Mouse (Mus musculus): Measurements from ENCODE around the gene Mreg. TPM values are rescaled to one million over a fixed set of nuclear protein-coding genes. Genes with fewer than 3 reads are reported as not detected.

Gene Mreg
- total and polyA plus RNA-seq, 3 experiments = not detected

GRCm38 (mm10) chr1:72255854-72256175 lies 43.7 kb upstream of the Mreg start:
- Histone ChIP-seq H3K4me3 (ENCODE audit: control insufficient read depth in 1 of 2, insufficient read depth in 1 of 2, low read depth in 2 of 2, low read length in 2 of 2) (no peak overlapping the region), H3K27ac (ENCODE audit: control insufficient read depth, low read depth, low read length) (peak overlapping the region; percentile 13), H3K79me2 (ENCODE audit: control insufficient read depth, insufficient read depth, low read length, poor library complexity) (peaks cover 3% of the 10 kb centered on the region; the same call in 1 of the 2 replicates), H3K4me1 (ENCODE audit: control insufficient read depth in 1 of 2, insufficient read depth in 2 of 2, low read length in 2 of 2) (0 out of 4 replicates have a peak, but pooled peaks cover 0 to 10% of the 10 kb centered on the region in 2 experiments), H3K27me3 (ENCODE audit: control insufficient read depth in 1 of 2, insufficient read depth in 2 of 2, low read length in 2 of 2) (no peaks in the 10 kb centered on the region), H3K36me3 (ENCODE audit: control insufficient read depth in 1 of 2, insufficient read depth in 2 of 2, low read length in 2 of 2) (peaks cover 0 to 3% of the 10 kb centered on the region in 2 experiments; a peak in 2 of 4 replicates), H3K9me3 (replicated peaks; ENCODE audit: insufficient read depth, low read length) (no peaks in the 10 kb centered on the region), H3K9ac (ENCODE audit: control insufficient read depth, low read depth, low read length, poor library complexity, severe bottlenecking) (no peak overlapping the region)
- TF ChIP-seq TBP (IDR thresholded peaks at IDR 0.05; ENCODE audit: low read depth, low read length) = peak; percentile 60; the same call in 1 of the 2 replicates
- no peak for TF ChIP-seq ZKSCAN1 (IDR thresholded peaks at IDR 0.05; ENCODE audit: low read depth, low read length)
- no peak for TF ChIP-seq JUND (IDR thresholded peaks at IDR 0.05; ENCODE audit: low read depth, low read length)
- no peak for TF ChIP-seq TCF12 (IDR thresholded peaks at IDR 0.05; ENCODE audit: low read depth, low read length)
- no peak for TF ChIP-seq MAZ (IDR thresholded peaks at IDR 0.05; ENCODE audit: low read depth, low read length)
- no peak for TF ChIP-seq NRF1 (IDR thresholded peaks at IDR 0.05; ENCODE audit: insufficient read depth, low read depth, low read length, poor library complexity, severe bottlenecking)
- TF ChIP-seq MYC (IDR thresholded peaks at IDR 0.05; ENCODE audit: low read depth, low read length) = peak; percentile 49; the same call in 1 of the 2 replicates
- TF ChIP-seq NELFE (IDR thresholded peaks at IDR 0.05; ENCODE audit: low read depth, low read length) = no peak
- no peak for TF ChIP-seq ZMIZ1 (IDR thresholded peaks at IDR 0.05; ENCODE audit: low read depth, low read length)
- TF ChIP-seq HCFC1 (IDR thresholded peaks at IDR 0.05; ENCODE audit: low read depth, low read length) = no peak
- 0 out of 2 replicates have a peak, but pooled peaks have one; percentile 33 for TF ChIP-seq MAX (IDR thresholded peaks at IDR 0.05; ENCODE audit: low read length)
- TF ChIP-seq ZNF384 (IDR thresholded peaks at IDR 0.05; ENCODE audit: low read depth, low read length) = no peak
- TF ChIP-seq POLR2A (IDR thresholded peaks at IDR 0.05; ENCODE audit: control insufficient read depth in 1 of 2, insufficient read depth in 1 of 2, low read depth in 1 of 2, low read length in 2 of 2, poor library complexity in 1 of 2) = no peak
- no peak for TF ChIP-seq USF2 (IDR thresholded peaks at IDR 0.05; ENCODE audit: borderline replicate concordance in 1 of 2, insufficient read depth in 1 of 2, low read depth in 1 of 2, low read length in 2 of 2)
- no peak for TF ChIP-seq E2F4 (IDR thresholded peaks at IDR 0.05; ENCODE audit: borderline replicate concordance, low read depth, low read length)
- no peak for TF ChIP-seq KAT2A (conservative IDR thresholded peaks at IDR 0.05; ENCODE audit: low read depth, low read length)
- no peak for DNase-seq (ENCODE audit: low read depth, low spot score)

GRCm38 (mm10) chr1:72255062-72255853 lies 43.2 kb upstream of the Mreg start:
- H3K9ac ChIP-seq (ENCODE audit: control insufficient read depth, low read depth, low read length, poor library complexity, severe bottlenecking) = no peak overlapping the region
- H3K4me3 ChIP-seq (ENCODE audit: control insufficient read depth in 1 of 2, insufficient read depth in 1 of 2, low read depth in 2 of 2, low read length in 2 of 2) = no peak overlapping the region
- DNase-seq (ENCODE audit: low read depth, low spot score) = peak; percentile 98
- H3K27me3 ChIP-seq (ENCODE audit: control insufficient read depth in 1 of 2, insufficient read depth in 2 of 2, low read length in 2 of 2) = no peaks in the 10 kb centered on the region
- H3K79me2 ChIP-seq (ENCODE audit: control insufficient read depth, insufficient read depth, low read length, poor library complexity) = peaks cover 3% of the 10 kb centered on the region; the same call in 1 of the 2 replicates
- H3K9me3 ChIP-seq (replicated peaks; ENCODE audit: insufficient read depth, low read length) = no peaks in the 10 kb centered on the region
- peak overlapping the region; percentile 13 for H3K27ac ChIP-seq (ENCODE audit: control insufficient read depth, low read depth, low read length)
- H3K4me1 ChIP-seq (ENCODE audit: control insufficient read depth in 1 of 2, insufficient read depth in 2 of 2, low read length in 2 of 2) = 0 out of 4 replicates have a peak, but pooled peaks cover 0 to 10% of the 10 kb centered on the region in 2 experiments
- peaks cover 0 to 3% of the 10 kb centered on the region in 2 experiments; a peak in 2 of 4 replicates for H3K36me3 ChIP-seq (ENCODE audit: control insufficient read depth in 1 of 2, insufficient read depth in 2 of 2, low read length in 2 of 2)
- TF ChIP-seq ZMIZ1 (IDR thresholded peaks at IDR 0.05; ENCODE audit: low read depth, low read length) = peak; percentile 100
- TF ChIP-seq MYC (IDR thresholded peaks at IDR 0.05; ENCODE audit: low read depth, low read length) = peak; percentile 93
- TF ChIP-seq USF2 (IDR thresholded peaks at IDR 0.05; ENCODE audit: borderline replicate concordance in 1 of 2, insufficient read depth in 1 of 2, low read depth in 1 of 2, low read length in 2 of 2) = no peak
- no peak for TF ChIP-seq GABPA (IDR thresholded peaks at IDR 0.05; ENCODE audit: low read depth, low read length)
- no peak for TF ChIP-seq E2F4 (IDR thresholded peaks at IDR 0.05; ENCODE audit: borderline replicate concordance, low read depth, low read length)
- no peak for TF ChIP-seq RAD21 (IDR thresholded peaks at IDR 0.05; ENCODE audit: low read depth, low read length)
- no peak; the same call in 1 of the 2 replicates for TF ChIP-seq MAX (IDR thresholded peaks at IDR 0.05; ENCODE audit: low read length)
- peak; percentile 33 for TF ChIP-seq SMC3 (IDR thresholded peaks at IDR 0.05; ENCODE audit: low read depth, low read length)
- TF ChIP-seq BHLHE40 (IDR thresholded peaks at IDR 0.05; ENCODE audit: borderline replicate concordance, low read depth, low read length) = no peak
- TF ChIP-seq CHD2 (IDR thresholded peaks at IDR 0.05; ENCODE audit: low read length) = no peak
- TF ChIP-seq JUND (IDR thresholded peaks at IDR 0.05; ENCODE audit: low read depth, low read length) = no peak
- peak; percentile 91 for TF ChIP-seq TBP (IDR thresholded peaks at IDR 0.05; ENCODE audit: low read depth, low read length)
- no peak; the same call in 1 of the 2 replicates for TF ChIP-seq MAFK (IDR thresholded peaks at IDR 0.05; ENCODE audit: borderline replicate concordance, low read depth, low read length)
- TF ChIP-seq EP300 (IDR thresholded peaks at IDR 0.05; ENCODE audit: low read depth in 1 of 2, low read length in 2 of 2) = no peak; a peak in 1 of 4 replicates
- TF ChIP-seq GATA1 (IDR thresholded peaks at IDR 0.05; ENCODE audit: low read depth, low read length) = no peak
- no peak for TF ChIP-seq CHD1 (IDR thresholded peaks at IDR 0.05; ENCODE audit: low read depth, low read length)
- peak; percentile 68 for TF ChIP-seq MXI1 (IDR thresholded peaks at IDR 0.05; ENCODE audit: low read depth, low read length)
- TF ChIP-seq POLR2AphosphoS2 (IDR thresholded peaks at IDR 0.05; ENCODE audit: low read length) = peak; percentile 99
- TF ChIP-seq MYB (IDR thresholded peaks at IDR 0.05; ENCODE audit: low read depth, low read length) = peak; percentile 85; the same call in 1 of the 2 replicates
- no peak for TF ChIP-seq KAT2A (conservative IDR thresholded peaks at IDR 0.05; ENCODE audit: low read depth, low read length)

All from MEL (cell line).